Mouse (Mus musculus): ENCODE data around the gene Adamts14. TPM values are rescaled to one million over a fixed set of nuclear protein-coding genes. Genes with fewer than 3 reads are reported as not detected.

Adamts14 gene
- polyA plus RNA-seq, 1 experiment from 2014 or later = 0.78 TPM

GRCm38 (mm10) chr10:61296713-61297445, 23.6 kb upstream of the Adamts14 start:
- Histone ChIP-seq H3K4me2 (replicated peaks) (no peak overlapping the region), H3K4me1 (replicated peaks) (no peaks in the 10 kb centered on the region), H3K4me3 (replicated peaks) (no peak overlapping the region), H3K27ac (no peak overlapping the region), H3K27me3 (replicated peaks) (no peaks in the 10 kb centered on the region), H3K9me3 (no peaks in the 10 kb centered on the region), H3K9ac (no peak overlapping the region), H3K36me3 (no peaks in the 10 kb centered on the region)
- 82% methylated on average over 8 of the region's 8 CpGs for WGBS
- ATAC-seq = no peak

- no peaks in the 10 kb centered on the region for H3K9me3 ChIP-seq
- H3K4me1 ChIP-seq (replicated peaks) = no peaks in the 10 kb centered on the region
- H3K4me2 ChIP-seq (replicated peaks) = no peak overlapping the region
- no peak overlapping the region for H3K27ac ChIP-seq
- no peaks in the 10 kb centered on the region for H3K27me3 ChIP-seq (replicated peaks)
- WGBS = 62% methylated on average over 8 of the region's 8 CpGs
- H3K4me3 ChIP-seq (replicated peaks) = no peak overlapping the region
- no peak for ATAC-seq
- no peak overlapping the region for H3K9ac ChIP-seq
- H3K36me3 ChIP-seq = no peaks in the 10 kb centered on the region
These were observed 21.0 kb upstream of the Adamts14 start for GRCm38 (mm10) chr10:61294242-61294641.

GRCm38 (mm10) chr10:61290479-61290878, 17.2 kb upstream of the Adamts14 start:
- H3K36me3 ChIP-seq = no peaks in the 10 kb centered on the region
- no peak overlapping the region for H3K27ac ChIP-seq
- no peaks in the 10 kb centered on the region for H3K4me1 ChIP-seq (replicated peaks)
- 70% methylated on average over 2 of the region's 2 CpGs for WGBS
- no peak overlapping the region for H3K4me2 ChIP-seq (replicated peaks)
- no peak overlapping the region for H3K4me3 ChIP-seq (replicated peaks)
- H3K27me3 ChIP-seq (replicated peaks) = no peaks in the 10 kb centered on the region
- no peak for ATAC-seq
- no peaks in the 10 kb centered on the region for H3K9me3 ChIP-seq
- no peak overlapping the region for H3K9ac ChIP-seq

- H3K4me1 ChIP-seq (replicated peaks) = no peaks in the 10 kb centered on the region
- no peak overlapping the region for H3K4me2 ChIP-seq (replicated peaks)
- no peak overlapping the region for H3K9ac ChIP-seq
- no peaks in the 10 kb centered on the region for H3K27me3 ChIP-seq (replicated peaks)
- no peaks in the 10 kb centered on the region for H3K9me3 ChIP-seq
- 68% methylated on average over 2 of the region's 2 CpGs for WGBS
- no peak for ATAC-seq
- H3K27ac ChIP-seq = no peak overlapping the region
- H3K36me3 ChIP-seq = no peaks in the 10 kb centered on the region
- H3K4me3 ChIP-seq (replicated peaks) = no peak overlapping the region
These were observed 16.8 kb upstream of the Adamts14 start for GRCm38 (mm10) chr10:61290016-61290415.

GRCm38 (mm10) chr10:61286246-61286645, 13.0 kb upstream of the Adamts14 start:
- no peak for ATAC-seq
- no peak overlapping the region for H3K4me3 ChIP-seq (replicated peaks)
- H3K9me3 ChIP-seq = no peaks in the 10 kb centered on the region
- no peaks in the 10 kb centered on the region for H3K27me3 ChIP-seq (replicated peaks)
- WGBS = 57% methylated on average over 7 of the region's 7 CpGs
- H3K4me1 ChIP-seq (replicated peaks) = no peaks in the 10 kb centered on the region
- H3K4me2 ChIP-seq (replicated peaks) = no peak overlapping the region
- H3K36me3 ChIP-seq = no peaks in the 10 kb centered on the region
- H3K9ac ChIP-seq = no peak overlapping the region
- no peak overlapping the region for H3K27ac ChIP-seq

- ATAC-seq = 0 out of 2 replicates have a peak, but pooled peaks have one; percentile 41
- H3K4me2 ChIP-seq (replicated peaks) = no peak overlapping the region
- H3K36me3 ChIP-seq = no peaks in the 10 kb centered on the region
- no peaks in the 10 kb centered on the region for H3K4me1 ChIP-seq (replicated peaks)
- H3K27me3 ChIP-seq (replicated peaks) = no peaks in the 10 kb centered on the region
- H3K9ac ChIP-seq = no peak overlapping the region
- no peak overlapping the region for H3K27ac ChIP-seq
- WGBS = 61% methylated on average over 11 of the region's 11 CpGs
- H3K9me3 ChIP-seq = no peaks in the 10 kb centered on the region
- H3K4me3 ChIP-seq (replicated peaks) = no peak overlapping the region
These were observed 12.0 kb upstream of the Adamts14 start for GRCm38 (mm10) chr10:61285271-61285670.

GRCm38 (mm10) chr10:61284309-61284708, 11.1 kb upstream of the Adamts14 start:
- Histone ChIP-seq H3K4me2 (replicated peaks) (no peak overlapping the region), H3K27me3 (replicated peaks) (no peaks in the 10 kb centered on the region), H3K36me3 (no peaks in the 10 kb centered on the region), H3K9ac (no peak overlapping the region), H3K9me3 (no peaks in the 10 kb centered on the region), H3K27ac (no peak overlapping the region), H3K4me1 (replicated peaks) (no peaks in the 10 kb centered on the region), H3K4me3 (replicated peaks) (no peak overlapping the region)
- 92% methylated on average over 4 of the region's 4 CpGs for WGBS
- ATAC-seq = no peak

GRCm38 (mm10) chr10:61281115-61281514, 7.9 kb upstream of the Adamts14 start:
- no peaks in the 10 kb centered on the region for H3K27me3 ChIP-seq (replicated peaks)
- 67% methylated on average over 5 of the region's 5 CpGs for WGBS
- ATAC-seq = no peak

GRCm38 (mm10) chr10:61277918-61278674, 4.9 kb upstream of the Adamts14 start:
- no peak for ATAC-seq
- no peak overlapping the region for H3K4me3 ChIP-seq (replicated peaks)
- H3K36me3 ChIP-seq = no peaks in the 10 kb centered on the region
- H3K9me3 ChIP-seq = no peaks in the 10 kb centered on the region
- peaks cover 2% of the 10 kb centered on the region; the same call in 1 of the 2 replicates for H3K4me1 ChIP-seq (replicated peaks)
- H3K27ac ChIP-seq = no peak overlapping the region
- H3K27me3 ChIP-seq (replicated peaks) = 0 out of 2 replicates have a peak, but pooled peaks cover 4% of the 10 kb centered on the region
- no peak overlapping the region for H3K4me2 ChIP-seq (replicated peaks)
- WGBS = 60% methylated on average over 14 of the region's 14 CpGs
- H3K9ac ChIP-seq = no peak overlapping the region

More at GRCm38 (mm10) chr10:61281115-61281514, 7.9 kb upstream of the Adamts14 start:
- Histone ChIP-seq H3K9me3 (no peaks in the 10 kb centered on the region), H3K4me1 (replicated peaks) (peaks cover 2% of the 10 kb centered on the region; the same call in 1 of the 2 replicates), H3K27ac (no peak overlapping the region), H3K36me3 (no peaks in the 10 kb centered on the region), H3K4me3 (replicated peaks) (no peak overlapping the region), H3K9ac (no peak overlapping the region), H3K4me2 (replicated peaks) (no peak overlapping the region)

GRCm38 (mm10) chr10:61277051-61277450, 3.8 kb upstream of the Adamts14 start:
- H3K9ac ChIP-seq = no peak overlapping the region
- 90% methylated on average over 6 of the region's 6 CpGs for WGBS
- no peaks in the 10 kb centered on the region for H3K9me3 ChIP-seq
- ATAC-seq = no peak
- no peak overlapping the region for H3K27ac ChIP-seq
- no peaks in the 10 kb centered on the region for H3K36me3 ChIP-seq
- H3K27me3 ChIP-seq (replicated peaks) = 0 out of 2 replicates have a peak, but pooled peaks cover 4% of the 10 kb centered on the region
- H3K4me1 ChIP-seq (replicated peaks) = peaks cover 10% of the 10 kb centered on the region; the same call in 1 of the 2 replicates
- H3K4me3 ChIP-seq (replicated peaks) = no peak overlapping the region
- H3K4me2 ChIP-seq (replicated peaks) = no peak overlapping the region

GRCm38 (mm10) chr10:61275669-61276110, 2.5 kb upstream of the Adamts14 start:
- 3% methylated on average over 5 of the region's 5 CpGs for WGBS
- no peak overlapping the region for H3K4me3 ChIP-seq (replicated peaks)
- H3K4me1 ChIP-seq (replicated peaks) = peaks cover 10% of the 10 kb centered on the region; the same call in 1 of the 2 replicates
- H3K36me3 ChIP-seq = no peaks in the 10 kb centered on the region
- peak; percentile 42; the same call in 1 of the 2 replicates for ATAC-seq
- no peak overlapping the region for H3K4me2 ChIP-seq (replicated peaks)
- no peak overlapping the region for H3K9ac ChIP-seq
- no peaks in the 10 kb centered on the region for H3K9me3 ChIP-seq
- no peak overlapping the region for H3K27ac ChIP-seq
- H3K27me3 ChIP-seq (replicated peaks) = 0 out of 2 replicates have a peak, but pooled peaks cover 4% of the 10 kb centered on the region

GRCm38 (mm10) chr10:61274532-61274931, 1.3 kb upstream of the Adamts14 start:
- no peak for ATAC-seq
- Histone ChIP-seq H3K4me2 (replicated peaks) (no peak overlapping the region), H3K27ac (no peak overlapping the region), H3K9ac (no peak overlapping the region), H3K4me3 (replicated peaks) (no peak overlapping the region), H3K36me3 (no peaks in the 10 kb centered on the region), H3K9me3 (no peaks in the 10 kb centered on the region), H3K27me3 (replicated peaks) (0 out of 2 replicates have a peak, but pooled peaks cover 4% of the 10 kb centered on the region), H3K4me1 (replicated peaks) (peaks cover 10% of the 10 kb centered on the region; the same call in 1 of the 2 replicates)
- WGBS = 74% methylated on average over 2 of the region's 2 CpGs

All from intestine, embryonic 15.5 days (tissue).